Mouse (Mus musculus) bone marrow macrophage, adult 2 months (primary cell): ENCODE results near the gene Nelfcd. TPM values are rescaled to one million over a fixed set of nuclear protein-coding genes. Genes with fewer than 3 reads are reported as not detected.

Experiments used
- H3K27ac ChIP-seq: 2 replicates; pipeline ENCODE4 v1.5.1; 2012; ENCODE audit warnings: low read depth, low read length; ENCODE audit not compliant: insufficient read depth
- H3K4me1 ChIP-seq: 2 replicates; pipeline ENCODE4 v1.6.1; 2012; ENCODE audit warnings: low read length; ENCODE audit not compliant: control insufficient read depth, insufficient read depth
- H3K4me3 ChIP-seq: 2 replicates; pipeline ENCODE4 v1.5.1; 2012; ENCODE audit warnings: mild to moderate bottlenecking, low read length, moderate library complexity; ENCODE audit not compliant: insufficient read depth
- CTCF ChIP-seq: IDR thresholded peaks from 2 replicates; pipeline ENCODE4 v1.5.1; 2012; ENCODE audit warnings: low read depth, mild to moderate bottlenecking, low read length, moderate library complexity
- POLR2A ChIP-seq: IDR thresholded peaks from 2 replicates; pipeline ENCODE4 v1.6.1; 2012; ENCODE audit warnings: mild to moderate bottlenecking, low read depth, low read length, borderline replicate concordance
- polyA plus RNA-seq: library from polyadenylated mRNA; stranded (reverse); fragments of >200 nt; gene quantifications from 2 replicates; pipeline ENCODE4 v1.2.4, GENCODE M21; 2012; ENCODE audit not compliant: missing spikeins, insufficient read depth, insufficient read length

The Nelfcd gene
- polyA plus RNA-seq, 1 experiment: 32.0 TPM

DNA sequence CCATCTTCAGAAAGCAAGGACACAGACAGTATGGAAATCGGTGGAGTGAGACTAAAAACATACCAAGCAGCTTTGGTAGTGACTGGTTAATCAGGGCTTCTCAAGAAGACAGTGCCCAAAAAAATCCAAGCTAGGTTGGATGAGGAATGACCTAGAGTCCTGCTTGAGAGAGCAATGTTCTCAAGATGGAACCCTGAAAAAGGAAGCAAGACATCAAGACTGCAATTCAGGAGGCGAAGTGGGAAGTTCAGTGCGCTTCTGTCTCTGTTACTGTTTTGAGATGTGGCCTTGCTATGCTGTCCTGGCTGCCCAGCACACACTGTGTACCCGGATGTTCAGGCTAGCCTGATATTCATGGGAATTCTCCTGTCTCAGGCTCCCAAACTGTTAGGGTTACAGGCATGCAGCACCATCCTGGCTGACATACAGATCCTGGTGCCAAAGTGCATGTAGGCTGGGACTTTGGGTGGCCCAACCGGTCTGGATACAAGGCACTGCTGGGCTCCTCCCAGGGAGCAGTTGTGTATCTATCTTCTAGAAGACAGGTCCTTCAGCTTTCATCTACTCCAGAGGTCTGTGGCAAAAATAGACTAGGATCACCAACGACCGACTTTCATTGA is 55.3 kb downstream of the Nelfcd start:
- H3K4me3 ChIP-seq: no peak overlapping the region
- TF ChIP-seq POLR2A: no peak
- TF ChIP-seq CTCF: no peak
- H3K4me1 ChIP-seq: peaks cover 30% of the 10 kb centered on the region
- no peak overlapping the region for H3K27ac ChIP-seq

DNA sequence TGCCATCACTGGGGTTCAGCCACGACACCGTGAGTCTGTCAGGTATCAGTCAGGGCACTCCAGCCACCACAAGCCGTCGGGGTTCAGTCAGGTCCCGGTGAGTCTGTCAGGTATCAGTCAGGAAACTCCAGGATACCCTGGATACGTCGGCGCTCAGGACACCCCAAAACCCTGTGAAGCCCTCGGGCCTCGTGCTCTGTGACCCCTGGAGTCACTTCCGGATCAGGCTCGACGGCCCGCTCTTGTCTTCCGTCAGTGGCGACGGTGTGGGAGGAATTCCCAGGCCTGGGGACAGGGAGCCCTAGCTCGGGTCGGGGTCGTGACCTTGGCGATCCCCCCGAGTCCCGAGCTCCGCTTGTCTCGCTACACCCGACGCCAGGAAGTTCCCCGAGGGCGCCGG is 56.8 kb downstream of the Nelfcd start:
- peaks cover 30% of the 10 kb centered on the region for H3K4me1 ChIP-seq

DNA sequence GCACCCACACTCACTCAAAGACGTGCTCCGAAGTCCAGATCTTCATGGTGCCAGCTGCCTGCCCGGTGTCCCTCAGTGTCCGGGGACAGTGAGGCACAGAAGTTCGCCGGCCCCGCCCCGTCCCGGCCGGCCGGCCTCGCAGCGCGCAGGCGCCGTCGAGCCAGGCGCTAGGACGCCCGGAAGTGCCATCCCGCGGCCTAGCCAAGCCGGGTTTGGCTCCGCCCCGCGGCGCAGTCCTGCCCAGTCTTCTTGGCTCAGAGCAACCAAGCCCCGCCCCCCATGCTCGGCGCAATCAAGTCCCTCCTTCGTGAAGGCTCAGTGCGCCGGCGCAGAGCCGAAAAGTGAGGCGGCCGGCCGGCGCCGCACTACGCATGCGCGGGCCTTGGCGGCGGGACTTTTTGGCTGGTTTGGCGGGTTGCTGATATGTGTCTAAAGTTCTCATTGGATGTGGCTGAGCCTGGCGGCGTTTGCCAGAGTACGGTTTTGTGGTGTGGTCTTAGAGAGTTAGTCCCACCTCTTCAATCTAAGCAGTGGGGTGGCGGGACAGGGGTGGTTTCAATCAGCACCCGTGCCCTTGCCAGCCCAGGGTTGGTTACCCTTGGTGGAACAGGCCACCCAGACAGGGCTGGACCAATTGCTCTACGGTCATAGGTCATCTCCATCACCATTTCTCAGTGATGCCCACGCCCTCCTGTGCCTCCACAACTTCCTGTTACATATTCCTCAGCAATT is 57.4 kb downstream of the Nelfcd start, which contains the start of gene Prelid3b:
Gene Prelid3b (minus strand): TSS at position 264 of the 732 bp plus-strand sequence.
- peak within 1 kb of the TSS; percentile 78 for H3K27ac ChIP-seq
- TF ChIP-seq CTCF: no peak
- no peak for TF ChIP-seq POLR2A
- peak within 1 kb of the TSS; percentile 93 for H3K4me3 ChIP-seq
- H3K4me1 ChIP-seq: peaks cover 30% of the 10 kb centered on the region

More for the DNA sequence above, 56.8 kb downstream of the Nelfcd start:
- Histone ChIP-seq H3K27ac (peak overlapping the region; percentile 78), H3K4me3 (peak overlapping the region; percentile 93)
- TF ChIP-seq POLR2A (no peak), CTCF (no peak)

DNA sequence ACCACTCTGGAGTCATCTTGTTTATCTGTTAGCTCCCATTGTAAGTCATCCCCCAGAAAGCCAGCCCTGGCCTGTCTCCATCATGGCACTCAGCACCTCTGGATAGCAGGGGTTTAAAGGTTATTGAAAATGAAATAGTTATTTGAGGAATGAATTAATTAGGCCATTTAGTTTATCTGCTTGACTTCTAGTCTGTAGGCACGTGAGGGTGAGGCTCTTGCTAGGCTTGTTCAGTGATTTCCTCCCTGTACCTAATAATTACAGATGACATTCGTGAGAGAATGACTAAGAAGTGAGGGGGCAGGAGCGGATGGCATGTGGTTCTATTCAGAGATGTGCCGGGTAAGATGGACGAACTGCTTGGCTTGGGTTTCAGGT is 57.9 kb downstream of the Nelfcd start:
- peaks cover 30% of the 10 kb centered on the region for H3K4me1 ChIP-seq
- TF ChIP-seq POLR2A (no peak), CTCF (no peak)
- H3K27ac ChIP-seq: peak overlapping the region; percentile 76; the same call in 1 of the 2 replicates
- H3K4me3 ChIP-seq: peak overlapping the region; percentile 66

Other genes starting within 250 kb of the Nelfcd start
- 780 and 818 TPM in 2 replicates for gene Gnas, start 131.5 kb upstream of the Nelfcd start, polyA plus RNA-seq
- gene Gm20721, start 69.1 kb upstream of the Nelfcd start, polyA plus RNA-seq: 3.6 and 4.1 TPM in 2 replicates
- 896 and 916 TPM in 2 replicates for gene Ctsz, start 23.2 kb downstream of the Nelfcd start, polyA plus RNA-seq
- gene Tubb1, start 34.9 kb downstream of the Nelfcd start, polyA plus RNA-seq: not detected in 2 replicates
- gene Atp5e, start 48.3 kb downstream of the Nelfcd start, polyA plus RNA-seq: 460 TPM in 2 replicates
- gene Prelid3b, start 57.3 kb downstream of the Nelfcd start, polyA plus RNA-seq: 38.5 and 45.1 TPM in 2 replicates
- gene Zfp831, start 227.7 kb downstream of the Nelfcd start, polyA plus RNA-seq: not detected in 2 replicates